ENCODE assay signal across 23 mouse cellular contexts in the genomic region with DNA sequence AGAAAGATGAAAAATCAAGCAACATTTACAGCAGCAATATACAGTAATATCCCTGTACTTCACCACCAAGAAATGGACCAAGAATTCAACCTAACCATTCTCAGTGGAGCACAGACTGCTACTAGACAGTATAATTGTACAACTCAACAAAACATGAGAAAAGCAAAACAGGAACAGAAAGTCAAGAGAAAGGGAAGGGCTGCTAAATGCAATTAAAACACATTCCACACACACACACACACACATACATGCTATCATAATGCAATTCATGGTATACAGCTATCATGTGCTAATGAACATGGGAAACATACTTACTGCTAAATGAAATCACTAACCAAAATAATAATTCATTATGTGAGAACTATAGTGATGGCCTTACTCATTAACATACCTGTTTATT.
"Had no signal": no experiment of that assay in that cellular context is flagged by ENCODE, and none has a peak within 500 bp of the region (broad histone marks: within the 10 kb centered on the region; RNA-seq: fewer than 3 reads in every experiment).

No protein-coding gene starts in this region.

- ATAC-seq: intestine, embryonic 15.5 days; midbrain, embryonic 15.5 days had no signal

- H3K4me2 ChIP-seq: intestine, embryonic 15.5 days; liver, embryonic 13.5 days; midbrain, embryonic 15.5 days; neural tube, embryonic 13.5 days had no signal

- H3K9ac ChIP-seq: intestine, embryonic 15.5 days; liver, embryonic 13.5 days; midbrain, embryonic 15.5 days; neural tube, embryonic 13.5 days had no signal

- H3K27me3 ChIP-seq: intestine, embryonic 15.5 days; liver, embryonic 13.5 days; megakaryocyte, embryonic 14.5 days; midbrain, embryonic 15.5 days; neural tube, embryonic 13.5 days had no signal

- H3K4me3 ChIP-seq: intestine, embryonic 15.5 days; layer of hippocampus, adult 2 months; left cerebral cortex, adult 2 months; liver, embryonic 13.5 days; megakaryocyte, embryonic 14.5 days; midbrain, embryonic 10.5 days; midbrain, embryonic 15.5 days; myocyte; neural tube, embryonic 13.5 days had no signal

- H3K36me3 ChIP-seq: intestine, embryonic 15.5 days; liver, embryonic 13.5 days; midbrain, embryonic 10.5 days; midbrain, embryonic 15.5 days; neural tube, embryonic 13.5 days had no signal

- H3K27ac ChIP-seq: intestine, embryonic 15.5 days; layer of hippocampus, adult 2 months; left cerebral cortex, adult 2 months; liver, embryonic 13.5 days; midbrain, embryonic 10.5 days; midbrain, embryonic 15.5 days; neural tube, embryonic 13.5 days; stomach, postnatal 0 days had no signal

- H3K9me3 ChIP-seq: intestine, embryonic 15.5 days; liver, embryonic 13.5 days; midbrain, embryonic 10.5 days; midbrain, embryonic 15.5 days; neural tube, embryonic 13.5 days had no signal

- DNase-seq: kidney, adult 11 months; kidney, adult 8-10 months; kidney, postnatal 14 days; layer of hippocampus, adult 9-11 months; liver, embryonic 13.5 days; lung, adult 2 months; lung, postnatal 14 days; lung, postnatal 4 days; right cerebral cortex, adult 18-20 months; right cerebral cortex, postnatal 14 days; right cerebral cortex, postnatal 4 days; thymus, adult 2 months; thymus, postnatal 14 days; thymus, postnatal 4 days had no signal

- H3K4me1 ChIP-seq: intestine, embryonic 15.5 days; liver, embryonic 13.5 days; megakaryocyte, embryonic 14.5 days; midbrain, embryonic 10.5 days; midbrain, embryonic 15.5 days; neural tube, embryonic 13.5 days had no signal
